Mouse (Mus musculus) cerebellum, adult 11-12 months (tissue): Measurements from ENCODE around the gene Wasl.

Experiments used
- DNase-seq: peaks from one replicate; pipeline ENCODE4 v3.0.0; 2022

Gene Wasl

GRCm38 (mm10) chr6:24645346-24646053, 19.3 kb downstream of the Wasl start:
- DNase-seq: no peak

GRCm38 (mm10) chr6:24642960-24643359, 21.8 kb downstream of the Wasl start:
- DNase-seq: no peak

GRCm38 (mm10) chr6:24642161-24642560, 22.6 kb downstream of the Wasl start:
- no peak for DNase-seq

GRCm38 (mm10) chr6:24641286-24641685, 23.5 kb downstream of the Wasl start:
- no peak for DNase-seq

- DNase-seq: no peak
Measured at GRCm38 (mm10) chr6:24635814-24636213, 29.0 kb downstream of the Wasl start.

GRCm38 (mm10) chr6:24634065-24634464, 30.7 kb downstream of the Wasl start:
- no peak for DNase-seq

GRCm38 (mm10) chr6:24632061-24632460, 32.7 kb downstream of the Wasl start:
- no peak for DNase-seq

- no peak for DNase-seq
Measured at GRCm38 (mm10) chr6:24628499-24628898, 36.3 kb downstream of the Wasl start.

GRCm38 (mm10) chr6:24627586-24628030, 37.2 kb downstream of the Wasl start:
- peak; percentile 39 for DNase-seq

GRCm38 (mm10) chr6:24622098-24622497, 42.7 kb downstream of the Wasl start:
- no peak for DNase-seq

- no peak for DNase-seq
Measured at GRCm38 (mm10) chr6:24620936-24621335, 43.9 kb downstream of the Wasl start.

- no peak for DNase-seq
Measured at GRCm38 (mm10) chr6:24619285-24620045, 45.3 kb downstream of the Wasl start.

- peak; percentile 77 for DNase-seq
Measured at GRCm38 (mm10) chr6:24616746-24617145, 48.1 kb downstream of the Wasl start.

GRCm38 (mm10) chr6:24613918-24614317, 50.9 kb downstream of the Wasl start:
- DNase-seq: no peak

GRCm38 (mm10) chr6:24613346-24613745, 51.5 kb downstream of the Wasl start:
- no peak for DNase-seq

GRCm38 (mm10) chr6:24612074-24612755, 52.6 kb downstream of the Wasl start:
- DNase-seq: no peak

- DNase-seq: no peak
Measured at GRCm38 (mm10) chr6:24610358-24610757, 54.5 kb downstream of the Wasl start.

- DNase-seq: no peak
Measured at GRCm38 (mm10) chr6:24609531-24609930, 55.3 kb downstream of the Wasl start.

GRCm38 (mm10) chr6:24608682-24609081, 56.1 kb downstream of the Wasl start:
- no peak for DNase-seq

GRCm38 (mm10) chr6:24608129-24608528, 56.7 kb downstream of the Wasl start:
- DNase-seq: no peak

GRCm38 (mm10) chr6:24607531-24607930, 57.3 kb downstream of the Wasl start:
- no peak for DNase-seq

GRCm38 (mm10) chr6:24606512-24606911, 58.3 kb downstream of the Wasl start:
- no peak for DNase-seq

- DNase-seq: no peak
Measured at GRCm38 (mm10) chr6:24605631-24606030, 59.2 kb downstream of the Wasl start.

GRCm38 (mm10) chr6:24604289-24604688, 60.5 kb downstream of the Wasl start:
- DNase-seq: no peak
